Mouse (Mus musculus): ENCODE data around the gene Yeats2. TPM values are rescaled to one million over a fixed set of nuclear protein-coding genes. Genes with fewer than 3 reads are reported as not detected.

Gene Yeats2
- polyA plus RNA-seq, 1 experiment = 27.1 TPM

DNA sequence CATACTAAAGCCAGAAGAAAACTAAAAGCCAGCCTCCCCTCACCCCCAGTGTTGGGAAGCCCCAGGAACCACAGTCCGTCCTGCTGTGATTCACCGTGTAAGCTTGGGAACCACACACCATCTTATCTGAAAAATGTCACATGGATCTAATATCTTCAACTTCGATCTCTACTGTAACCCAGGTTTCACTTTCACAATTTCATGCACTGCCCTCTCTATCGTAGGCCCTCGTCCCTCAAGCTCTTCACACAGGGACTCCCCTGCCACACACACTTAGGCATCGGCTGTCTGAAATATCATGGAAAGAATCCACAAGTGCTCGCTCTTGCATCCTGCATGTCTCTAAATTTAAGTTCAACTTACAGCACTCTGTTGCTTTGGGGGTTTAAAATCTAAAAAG is 124.2 kb downstream of the Yeats2 start:
- H3K4me3 ChIP-seq (replicated peaks; ENCODE audit: insufficient read depth, low read depth, low read length) = no peak overlapping the region
- no peak overlapping the region for H3K27ac ChIP-seq (ENCODE audit: insufficient read depth, low read length)
- no peaks in the 10 kb centered on the region for H3K27me3 ChIP-seq (ENCODE audit: control insufficient read depth, insufficient read depth, low read length)
- no peak for DNase-seq
- TF ChIP-seq CTCF (IDR thresholded peaks at IDR 0.05; ENCODE audit: borderline replicate concordance, insufficient read depth, low read depth, low read length) (no peak), POLR2A (IDR thresholded peaks at IDR 0.05; ENCODE audit: borderline replicate concordance, insufficient read depth, low read length) (no peak)
- WGBS = 67% methylated on average over 7 of the region's 7 CpGs
- H3K4me1 ChIP-seq (ENCODE audit: control insufficient read depth, insufficient read depth, low read length) = no peaks in the 10 kb centered on the region

GRCm38 (mm10) chr16:20271339-20271738 is 130.5 kb downstream of the Yeats2 start:
- no peaks in the 10 kb centered on the region for H3K27me3 ChIP-seq (ENCODE audit: control insufficient read depth, insufficient read depth, low read length)
- H3K4me1 ChIP-seq (ENCODE audit: control insufficient read depth, insufficient read depth, low read length) = no peaks in the 10 kb centered on the region
- 72% methylated on average over 4 of the region's 4 CpGs for WGBS
- no peak overlapping the region for H3K27ac ChIP-seq (ENCODE audit: insufficient read depth, low read length)
- DNase-seq = no peak
- TF ChIP-seq CTCF (IDR thresholded peaks at IDR 0.05; ENCODE audit: borderline replicate concordance, insufficient read depth, low read depth, low read length) = no peak
- no peak for TF ChIP-seq POLR2A (IDR thresholded peaks at IDR 0.05; ENCODE audit: borderline replicate concordance, insufficient read depth, low read length)
- H3K4me3 ChIP-seq (replicated peaks; ENCODE audit: insufficient read depth, low read depth, low read length) = no peak overlapping the region

DNA sequence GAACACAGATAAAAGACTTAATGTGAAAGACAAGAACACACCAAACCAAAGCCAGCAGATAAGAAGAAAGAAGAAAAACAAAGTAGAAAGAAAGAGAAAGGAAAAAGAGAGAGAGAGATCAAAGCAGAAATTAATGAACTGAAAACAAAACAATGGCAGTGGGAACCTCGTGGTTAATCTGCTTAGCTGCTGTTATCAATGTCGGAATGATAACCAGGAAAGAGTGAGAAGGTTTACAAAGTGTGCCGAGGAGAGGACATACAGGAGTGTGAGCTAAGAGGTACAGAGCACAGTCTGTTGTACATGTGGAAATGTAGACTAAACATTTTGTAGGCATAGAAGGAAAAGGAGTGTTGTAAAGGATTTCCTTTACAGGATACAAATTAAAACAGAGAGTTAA is 132.1 kb downstream of the Yeats2 start:
- no peaks in the 10 kb centered on the region for H3K27me3 ChIP-seq (ENCODE audit: control insufficient read depth, insufficient read depth, low read length)
- WGBS = 42% methylated on average over 3 of the region's 3 CpGs

GRCm38 (mm10) chr16:20279395-20279794 is 138.5 kb downstream of the Yeats2 start:
- no peaks in the 10 kb centered on the region for H3K27me3 ChIP-seq (ENCODE audit: control insufficient read depth, insufficient read depth, low read length)
- H3K4me3 ChIP-seq (replicated peaks; ENCODE audit: insufficient read depth, low read depth, low read length) = no peak overlapping the region
- no peaks in the 10 kb centered on the region for H3K4me1 ChIP-seq (ENCODE audit: control insufficient read depth, insufficient read depth, low read length)
- 92% methylated on average over 5 of the region's 5 CpGs for WGBS
- H3K27ac ChIP-seq (ENCODE audit: insufficient read depth, low read length) = no peak overlapping the region
- TF ChIP-seq POLR2A (IDR thresholded peaks at IDR 0.05; ENCODE audit: borderline replicate concordance, insufficient read depth, low read length) = no peak
- no peak for TF ChIP-seq CTCF (IDR thresholded peaks at IDR 0.05; ENCODE audit: borderline replicate concordance, insufficient read depth, low read depth, low read length)
- DNase-seq = no peak

More for the DNA sequence above, 132.1 kb downstream of the Yeats2 start:
- no peak overlapping the region for H3K4me3 ChIP-seq (replicated peaks; ENCODE audit: insufficient read depth, low read depth, low read length)
- no peak overlapping the region for H3K27ac ChIP-seq (ENCODE audit: insufficient read depth, low read length)
- no peaks in the 10 kb centered on the region for H3K4me1 ChIP-seq (ENCODE audit: control insufficient read depth, insufficient read depth, low read length)
- no peak for DNase-seq
- TF ChIP-seq CTCF (IDR thresholded peaks at IDR 0.05; ENCODE audit: borderline replicate concordance, insufficient read depth, low read depth, low read length) (no peak), POLR2A (IDR thresholded peaks at IDR 0.05; ENCODE audit: borderline replicate concordance, insufficient read depth, low read length) (no peak)

DNA sequence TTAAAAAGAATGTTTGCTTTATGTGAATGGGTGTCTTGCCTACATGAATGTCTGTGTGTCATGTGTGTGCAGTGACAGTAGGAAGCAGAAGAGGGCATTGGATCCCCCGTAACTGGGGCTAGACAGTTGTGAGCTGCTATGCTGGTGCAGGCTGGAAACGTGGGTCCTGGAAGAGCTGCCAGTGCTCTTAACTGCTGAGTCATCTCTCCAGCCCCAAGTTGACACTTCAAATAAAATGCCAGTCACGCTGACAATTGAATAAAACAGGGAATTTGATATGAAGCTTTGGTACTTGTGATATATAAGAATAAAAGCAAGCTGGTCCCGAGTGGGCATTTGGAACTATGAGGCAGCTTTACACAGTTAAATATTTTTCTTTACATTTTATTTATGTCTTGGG is 139.4 kb downstream of the Yeats2 start:
- no peak for DNase-seq
- WGBS = 76% methylated on average over 4 of the region's 4 CpGs
- no peaks in the 10 kb centered on the region for H3K27me3 ChIP-seq (ENCODE audit: control insufficient read depth, insufficient read depth, low read length)
- H3K4me1 ChIP-seq (ENCODE audit: control insufficient read depth, insufficient read depth, low read length) = no peaks in the 10 kb centered on the region
- TF ChIP-seq POLR2A (IDR thresholded peaks at IDR 0.05; ENCODE audit: borderline replicate concordance, insufficient read depth, low read length) (no peak), CTCF (IDR thresholded peaks at IDR 0.05; ENCODE audit: borderline replicate concordance, insufficient read depth, low read depth, low read length) (no peak)
- H3K27ac ChIP-seq (ENCODE audit: insufficient read depth, low read length) = no peak overlapping the region
- no peak overlapping the region for H3K4me3 ChIP-seq (replicated peaks; ENCODE audit: insufficient read depth, low read depth, low read length)

Other genes with a start within 250 kb of the Yeats2 start
- gene Klhl6, start 158.0 kb upstream of the Yeats2 start, polyA plus RNA-seq (2012; rRNA removed) = 1.2 and 1.6 TPM in 2 replicates
- 26.6 and 27.0 TPM in 2 replicates for gene Klhl24, start 43.5 kb upstream of the Yeats2 start, polyA plus RNA-seq (2012; rRNA removed)
- gene Map6d1, start 100.3 kb downstream of the Yeats2 start, polyA plus RNA-seq (2012; rRNA removed) = 67.4 and 70.1 TPM in 2 replicates
- gene Parl, start 161.3 kb downstream of the Yeats2 start, polyA plus RNA-seq (2012; rRNA removed) = 71.2 and 76.3 TPM in 2 replicates
- gene Cyp2ab1, start 184.3 kb downstream of the Yeats2 start, polyA plus RNA-seq (2012; rRNA removed) = not detected in 2 replicates